Mouse (Mus musculus): ENCODE results near the gene Lsm8.
"Not testable (repeated sequence)": the region's sequence is repeated elsewhere in the genome, so short reads cannot be mapped to it uniquely, and the experiment has no call there.

Lsm8 gene

DNA sequence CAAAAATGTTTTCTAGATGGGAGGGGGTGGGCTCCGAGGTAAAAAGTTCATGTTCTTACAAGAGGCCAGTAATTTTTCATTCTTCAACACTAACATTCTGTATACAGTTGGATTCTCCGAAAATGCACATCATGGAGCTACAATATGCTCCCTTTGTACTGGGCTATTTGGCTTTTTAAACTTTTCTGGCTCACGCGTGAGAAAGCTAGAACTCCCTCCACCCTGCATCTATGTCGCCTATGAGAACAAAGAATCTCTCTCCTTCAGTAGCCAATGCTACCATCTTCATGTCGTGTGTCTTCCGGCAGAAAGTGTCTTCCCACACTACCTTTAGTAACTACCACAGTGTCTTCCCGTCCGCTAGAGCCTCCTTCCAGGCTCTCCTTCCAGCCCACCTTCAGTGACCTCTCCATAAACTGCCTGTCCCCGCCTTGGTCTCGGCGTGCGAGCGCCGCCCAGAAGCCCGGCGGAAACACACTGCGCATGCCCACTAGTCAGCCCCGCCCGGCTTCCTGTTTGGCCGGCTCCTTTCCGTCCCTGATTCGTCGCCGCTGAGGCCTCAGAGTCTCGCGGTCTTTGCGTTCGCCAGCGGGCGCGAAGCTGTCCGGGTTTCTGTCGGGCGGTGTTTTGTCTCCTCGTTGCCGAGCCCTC, at the start of gene Lsm8:
Gene Lsm8, plus strand, starts transcription at position 529 of the 651 bp plus-strand sequence.
- peak; percentile 95 for DNase-seq (ENCODE audit: low read depth)

DNA sequence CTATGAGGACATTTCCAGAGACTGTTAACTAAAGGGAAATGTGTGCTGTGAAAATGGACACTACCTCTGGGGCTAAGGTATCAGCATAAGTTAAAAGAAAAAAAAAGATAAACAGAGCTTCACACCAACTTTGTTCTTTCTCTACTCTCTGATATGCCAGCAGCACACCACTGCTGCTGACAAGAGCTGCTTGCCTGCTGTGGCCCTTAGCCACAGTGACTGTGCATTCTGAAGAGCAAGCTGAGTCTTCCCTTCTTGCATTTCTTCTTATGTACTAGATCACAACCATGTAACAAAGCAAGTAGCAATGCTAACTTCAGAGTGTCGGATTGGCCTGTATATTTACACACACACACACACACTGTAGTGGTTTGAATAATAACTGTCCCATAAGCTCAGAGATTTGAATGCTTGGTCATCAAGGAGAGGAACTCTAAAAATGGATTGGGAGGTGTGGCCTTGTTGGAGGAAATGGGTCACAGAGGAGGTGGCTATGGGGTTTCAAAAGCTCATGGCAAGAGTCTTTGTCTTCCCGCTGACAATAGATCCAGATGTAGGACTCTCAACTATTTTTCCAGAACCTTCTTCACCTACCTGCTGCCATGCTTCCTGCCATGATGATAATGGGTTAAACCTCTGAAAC, 47.4 kb upstream of the Lsm8 start:
- DNase-seq (ENCODE audit: low read depth) = peak; percentile 50

DNA sequence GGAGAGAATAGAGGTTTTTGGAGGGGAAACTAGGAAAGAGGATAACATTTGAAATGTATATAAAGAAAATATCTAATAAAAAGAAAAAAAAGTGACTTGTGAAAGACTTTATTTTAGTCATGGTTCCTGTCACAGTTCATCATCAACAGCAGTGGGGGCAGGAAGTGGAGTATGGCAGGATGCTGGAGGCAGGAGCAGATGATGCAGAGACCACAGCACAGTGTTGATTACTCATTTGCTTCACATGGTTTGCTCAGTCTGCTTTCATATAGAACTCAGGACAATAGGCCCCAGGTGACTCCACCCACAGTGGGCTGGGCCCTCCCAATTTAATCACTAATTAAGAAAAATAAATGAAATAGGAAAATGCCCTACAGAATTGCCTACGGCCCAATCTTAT, 35.8 kb upstream of the Lsm8 start:
- peak; percentile 54 for DNase-seq (ENCODE audit: low read depth)

DNA sequence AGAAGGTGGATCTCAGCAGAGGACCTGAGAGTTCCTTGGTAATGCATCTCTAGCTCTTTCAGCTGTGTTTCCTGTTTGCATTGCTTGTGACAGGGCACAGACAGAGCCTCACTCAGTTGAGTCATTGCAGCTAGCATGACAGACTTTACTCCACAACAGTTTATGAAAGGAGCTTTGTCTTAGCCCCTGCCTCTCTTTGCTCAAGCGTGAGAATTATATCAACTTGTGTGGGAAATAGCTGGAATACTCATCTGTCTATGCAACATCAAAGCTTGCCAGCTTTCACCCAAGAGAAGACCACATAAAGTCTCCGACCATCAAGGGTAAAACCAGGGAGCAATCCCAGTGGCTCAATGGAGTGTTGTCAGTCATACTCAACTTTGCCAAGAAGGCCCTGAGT, 32.8 kb upstream of the Lsm8 start:
- no peak for DNase-seq (ENCODE audit: low read depth)

DNA sequence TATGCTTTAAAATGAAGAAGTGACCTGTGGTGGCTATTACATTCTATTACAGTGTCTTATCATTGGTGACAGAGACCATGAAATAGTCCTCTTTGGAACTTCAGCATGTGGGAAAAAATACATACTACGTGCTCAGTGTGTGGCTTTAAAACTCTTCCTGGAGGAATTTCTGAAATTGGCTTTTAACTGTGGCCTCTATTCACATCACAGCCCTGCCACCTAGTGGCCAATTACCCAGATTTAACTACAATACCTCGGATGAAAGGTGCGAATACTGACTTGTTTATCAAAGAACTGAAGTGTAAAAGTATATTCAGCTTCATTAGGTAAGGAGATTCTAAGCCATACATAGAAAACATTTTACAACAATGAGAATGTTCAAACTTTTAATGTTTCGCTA, 29.0 kb upstream of the Lsm8 start:
- DNase-seq (ENCODE audit: low read depth) = peak; percentile 47

DNA sequence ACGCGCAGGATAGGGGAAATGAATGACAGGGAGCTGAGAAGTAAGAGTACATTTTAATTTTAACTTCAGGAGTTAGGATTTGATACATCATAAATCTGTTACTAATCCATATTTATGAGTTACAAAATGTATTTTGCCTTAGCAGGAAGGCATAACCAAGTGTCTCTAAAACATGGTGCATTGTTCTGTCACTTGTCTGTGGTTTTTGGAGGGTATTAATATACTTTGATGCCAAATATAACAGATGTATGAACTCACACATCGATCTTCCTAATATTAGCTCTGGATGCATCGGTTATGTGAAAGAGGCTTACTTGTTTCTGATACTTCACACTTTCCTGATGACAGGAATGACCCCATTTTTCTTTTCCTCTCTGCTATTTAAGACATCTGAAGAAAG, 28.1 kb upstream of the Lsm8 start:
- DNase-seq (ENCODE audit: low read depth) = no peak

DNA sequence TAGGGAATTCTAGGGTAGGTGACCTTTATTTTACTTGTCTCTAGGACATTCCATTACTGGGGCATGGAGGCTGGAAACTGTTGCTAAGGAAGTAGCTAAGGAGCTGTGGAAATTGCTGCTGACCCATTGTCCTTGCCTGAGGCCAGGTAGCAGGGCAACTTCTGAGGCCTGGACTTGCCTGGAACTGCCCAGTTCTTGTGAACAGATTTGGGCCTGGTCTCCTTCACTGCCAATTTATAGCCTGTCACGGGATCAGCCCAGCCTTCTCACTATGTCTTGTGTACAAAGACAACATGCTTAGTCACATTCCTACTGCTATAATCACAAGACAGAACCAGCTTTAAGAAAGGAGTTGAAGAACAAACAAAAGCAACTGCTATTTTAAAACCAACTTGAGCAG, 25.6 kb upstream of the Lsm8 start:
- DNase-seq (ENCODE audit: low read depth) = no peak

DNA sequence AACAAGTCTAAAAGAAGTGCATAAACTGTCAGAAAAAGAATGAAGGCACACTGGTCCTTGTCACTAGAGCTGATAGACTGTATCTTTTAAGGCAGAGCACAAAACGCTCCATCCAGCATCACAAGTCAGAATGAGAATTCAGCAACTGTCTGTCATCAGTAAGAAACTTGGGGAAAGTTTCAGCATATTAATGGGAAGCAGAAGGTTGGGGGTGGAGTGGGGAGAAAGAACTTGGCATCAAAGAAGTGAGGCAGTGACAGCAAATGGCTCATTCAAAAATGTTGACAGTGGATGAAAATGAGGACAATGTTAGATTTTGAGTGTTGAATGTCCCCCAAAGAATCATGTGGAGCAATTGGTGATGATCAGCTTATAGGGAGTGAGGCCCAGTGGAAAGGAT, 15.4 kb upstream of the Lsm8 start:
- DNase-seq (ENCODE audit: low read depth) = no peak

DNA sequence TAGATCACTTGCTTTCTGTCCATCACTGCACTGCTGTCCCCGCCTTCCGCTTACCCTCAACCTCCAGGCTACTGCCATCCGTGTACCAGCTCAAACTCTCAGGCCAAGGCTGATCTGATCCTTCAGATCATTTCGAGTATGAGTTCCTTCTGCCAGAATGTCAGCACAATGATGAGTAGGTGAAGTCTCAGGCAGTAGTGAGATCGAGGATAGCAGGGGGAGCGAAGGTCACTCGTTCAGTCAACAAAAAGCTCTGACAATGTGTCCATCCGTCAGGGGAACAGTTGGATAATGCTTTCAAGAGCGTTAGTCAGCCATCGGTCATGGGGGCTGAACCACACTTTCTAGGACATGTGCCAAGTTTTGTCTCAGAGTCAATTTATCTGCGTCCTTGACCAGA, 3.9 kb upstream of the Lsm8 start:
- not testable (repeated sequence) for DNase-seq (ENCODE audit: low read depth)

DNA sequence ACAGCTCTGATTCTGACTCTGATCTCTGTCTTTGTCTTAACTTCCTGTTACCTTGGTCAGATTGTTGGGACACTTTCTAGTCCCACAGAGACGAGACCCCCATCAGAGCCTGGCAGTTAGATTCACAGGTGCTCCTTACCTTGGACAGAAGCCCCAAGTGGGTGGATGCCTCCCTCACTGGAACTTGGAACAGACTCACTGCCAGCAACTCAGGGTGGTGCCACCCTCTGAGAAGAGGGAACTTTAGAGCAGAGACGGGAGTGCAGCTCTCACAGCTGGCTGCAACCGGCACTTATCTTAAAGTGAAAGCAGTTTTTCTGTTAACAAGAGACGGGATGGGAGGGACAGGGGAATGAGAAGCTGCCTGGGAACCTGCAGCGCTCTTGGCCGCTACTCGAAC, 2.8 kb upstream of the Lsm8 start:
- not testable (repeated sequence) for DNase-seq (ENCODE audit: low read depth)

DNA sequence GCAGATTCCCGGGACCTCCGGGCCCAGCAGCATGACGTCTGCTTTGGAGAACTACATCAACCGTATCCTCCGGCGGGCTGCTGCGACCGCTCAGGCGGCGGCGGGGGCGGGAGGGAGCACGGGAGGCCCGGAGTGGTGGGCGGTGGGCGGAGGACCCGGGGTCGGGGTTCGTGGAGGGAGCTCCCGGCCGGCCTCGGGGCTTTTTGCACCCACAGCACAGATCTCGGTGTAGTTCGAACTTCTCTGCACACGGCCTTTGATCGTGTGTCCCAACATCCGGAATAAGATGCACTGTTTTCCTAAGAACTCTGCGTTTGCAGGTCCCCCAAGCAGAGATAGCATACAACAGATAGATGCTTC, 303 bp downstream of the Lsm8 start:
- DNase-seq (ENCODE audit: low read depth) = no peak

DNA sequence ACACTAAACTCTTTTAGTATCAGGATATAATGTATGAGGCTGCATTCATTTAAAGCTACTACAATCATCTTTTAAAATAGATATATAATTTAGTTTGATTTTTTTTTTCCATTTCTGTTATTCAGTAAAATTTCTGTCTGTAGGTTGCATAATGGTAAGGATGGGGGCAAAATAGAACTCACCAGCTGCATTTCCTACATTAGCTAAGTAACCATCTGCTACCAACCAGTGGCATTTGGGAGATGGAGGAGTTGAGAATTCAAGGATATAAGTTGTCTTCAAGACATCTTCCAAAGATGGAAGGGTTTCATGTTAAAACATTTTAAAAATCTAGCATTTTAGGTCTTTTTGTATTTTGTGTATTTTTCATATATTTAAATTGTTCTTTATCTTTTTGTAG, 6.9 kb downstream of the Lsm8 start:
- no peak for DNase-seq (ENCODE audit: low read depth)

DNA sequence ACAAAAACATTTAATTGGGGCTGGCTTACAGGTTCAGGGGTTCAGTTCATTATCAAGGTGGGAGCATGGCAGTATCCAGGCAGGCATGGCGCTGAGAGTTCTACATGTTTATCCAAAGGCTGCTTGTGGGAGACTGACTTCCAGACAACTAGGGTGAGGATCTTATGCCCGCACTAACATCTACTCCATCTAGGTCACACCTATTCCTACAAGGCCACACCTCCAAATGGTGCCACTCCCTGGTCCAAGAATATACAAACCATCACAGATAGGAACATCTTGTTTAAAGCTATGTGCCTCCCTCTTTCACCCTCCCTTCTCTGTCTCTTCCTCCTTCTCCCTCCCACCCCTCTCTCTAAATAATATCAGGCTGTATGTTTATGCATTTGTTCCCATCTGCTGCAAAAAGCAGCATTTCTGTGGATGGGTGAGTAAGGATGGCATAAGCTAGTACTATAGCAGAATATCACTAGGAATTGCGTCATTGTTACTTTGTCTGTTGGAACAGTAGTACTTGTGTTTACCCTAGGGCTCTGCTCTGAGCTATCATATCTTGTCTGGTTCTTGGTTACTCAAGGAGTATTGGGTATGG, 8.2 kb downstream of the Lsm8 start:
- DNase-seq (ENCODE audit: low read depth) = no peak

DNA sequence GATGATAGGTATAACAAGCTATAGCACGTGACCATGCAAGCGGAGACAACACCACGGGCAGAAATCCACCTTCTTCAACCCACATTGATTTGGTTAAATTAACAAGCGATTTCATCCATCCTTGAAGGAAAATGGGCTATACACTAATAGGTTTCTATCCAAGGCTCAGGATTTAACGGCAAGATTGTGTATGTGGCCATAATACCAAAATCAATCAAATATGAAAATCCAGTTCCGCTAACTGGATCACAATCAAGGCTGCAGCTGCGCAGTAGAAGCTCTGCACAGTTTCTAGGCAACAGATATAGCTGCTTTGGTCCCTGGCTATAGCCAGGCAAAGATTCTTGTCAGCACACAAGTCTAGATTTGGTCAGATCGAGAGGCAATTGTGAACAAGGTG, 17.6 kb downstream of the Lsm8 start, which contains the start of gene Ankrd7:
Gene Ankrd7, plus strand, starts transcription at position 301 of the 400 bp plus-strand sequence.
- DNase-seq (ENCODE audit: low read depth) = no peak

DNA sequence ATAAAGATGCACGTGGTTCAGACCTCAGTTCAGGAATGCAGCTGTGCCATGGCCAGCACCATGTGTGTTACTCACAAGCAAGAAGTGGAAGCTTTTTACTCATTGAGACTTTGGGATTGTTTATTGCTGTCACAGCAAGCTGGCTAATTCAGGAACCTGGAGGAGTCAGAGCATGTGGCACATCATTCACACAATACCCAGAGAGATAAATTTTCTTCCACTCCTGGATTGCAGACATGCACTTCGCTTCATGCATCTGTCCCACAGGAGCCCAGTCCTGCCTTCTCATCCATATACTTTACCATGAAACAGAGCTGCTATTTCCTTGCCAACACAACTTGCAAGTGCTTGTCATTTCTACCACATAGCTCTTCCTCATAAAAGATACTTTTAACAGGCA, 40.7 kb downstream of the Lsm8 start:
- DNase-seq (ENCODE audit: low read depth) = no peak

DNA sequence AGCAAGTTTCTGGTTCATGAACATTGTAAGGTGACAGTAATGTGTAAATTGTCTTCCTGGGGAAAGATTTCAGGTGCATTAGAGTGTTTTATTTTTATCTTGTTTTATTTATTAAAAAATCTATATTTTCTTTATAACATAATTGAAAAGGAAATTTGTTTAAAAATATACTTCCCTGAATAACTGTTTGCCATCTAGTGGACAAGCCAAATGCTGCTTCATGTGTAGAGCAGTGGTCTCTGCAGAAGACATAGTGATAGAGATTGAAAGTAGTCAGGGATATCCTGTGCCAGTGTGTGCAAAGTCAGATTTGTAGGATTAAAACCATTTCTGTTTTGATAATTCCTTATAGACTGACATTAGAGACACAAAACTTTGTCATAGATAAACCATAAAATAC, 45.8 kb downstream of the Lsm8 start:
- DNase-seq (ENCODE audit: low read depth) = no peak

Data from 416B (cell line).